Mouse (Mus musculus) limb, embryonic 13.5 days (tissue): ENCODE data around the gene Btbd35f23. TPM values are rescaled to one million over a fixed set of nuclear protein-coding genes. Genes with fewer than 3 reads are reported as not detected.
"Not testable (repeated sequence)": the region's sequence is repeated elsewhere in the genome, so short reads cannot be mapped to it uniquely, and the experiment has no call there.

Experiments used
- ATAC-seq: fragments of 200-750 bp; cut with Nextera tagmentation; 2 replicates; pipeline ENCODE4 v1.8.0; 2017; ENCODE audit warnings: low read depth, moderate number of reproducible peaks, moderate TSS enrichment; ENCODE audit not compliant: low FRiP score
- H3K27ac ChIP-seq: fragments of 300-500 bp; sonication (generic); 2 replicates; pipeline ENCODE4 v1.5.1; 2015; ENCODE audit warnings: inconsistent platforms, mild to moderate bottlenecking, moderate library complexity
- H3K27me3 ChIP-seq: fragments of 300-500 bp; sonication (generic); 2 replicates; pipeline ENCODE4 v1.6.1; 2015; ENCODE audit warnings: mild to moderate bottlenecking, inconsistent platforms
- H3K36me3 ChIP-seq: fragments of 300-500 bp; sonication (generic); 2 replicates; pipeline ENCODE4 v1.6.1; 2015; ENCODE audit warnings: inconsistent platforms, mild to moderate bottlenecking, moderate library complexity
- H3K4me1 ChIP-seq: fragments of 300-500 bp; sonication (generic); 2 replicates; pipeline ENCODE4 v1.6.1; 2015; ENCODE audit warnings: inconsistent platforms
- H3K4me2 ChIP-seq: fragments of 300-500 bp; sonication (generic); replicated peaks from 2 replicates; pipeline ENCODE4 v1.6.1; 2015; ENCODE audit warnings: inconsistent platforms, mild to moderate bottlenecking, moderate library complexity
- H3K4me3 ChIP-seq: fragments of 300-500 bp; sonication (generic); 2 replicates; pipeline ENCODE4 v1.5.1; 2015; ENCODE audit warnings: moderate library complexity, mild to moderate bottlenecking, inconsistent platforms
- H3K9ac ChIP-seq: fragments of 300-500 bp; sonication (generic); 2 replicates; pipeline ENCODE4 v1.6.1; 2015; ENCODE audit warnings: mild to moderate bottlenecking, inconsistent platforms
- H3K9me3 ChIP-seq: fragments of 300-500 bp; sonication (generic); 2 replicates; pipeline ENCODE4 v1.6.1; 2016; ENCODE audit warnings: inconsistent platforms
- WGBS: fragments of 180-500 bp; shearing (Covaris S2); methylation state at CpG from one replicate; pipeline ENCODE4 v1.1.7; 2015; 5-methylcytosine and 5-hydroxymethylcytosine counted together
- polyA plus RNA-seq: library from polyadenylated mRNA; unstranded; fragments of >200 nt; fragmentation: Nextera tagmentation; extraction: Ambion mirVana; gene quantifications from 2 replicates; pipeline ENCODE4 v1.2.1, GENCODE M21; 2015

Btbd35f23 gene
- polyA plus RNA-seq = not detected in 2 replicates

GRCm38 (mm10) chrX:3076575-3076974, at the start of gene Btbd35f23:
Btbd35f23 (plus strand) TSS chrX:3076875.
- ATAC-seq, H3K4me2 ChIP-seq, H3K9ac ChIP-seq, H3K27me3 ChIP-seq, H3K36me3 ChIP-seq, H3K4me1 ChIP-seq, H3K9me3 ChIP-seq, H3K4me3 ChIP-seq, H3K27ac ChIP-seq: not testable (repeated sequence)
- WGBS = 63% methylated on average over 2 of the region's 2 CpGs

Other genes starting within 250 kb of the Btbd35f23 start
- gene Btbd35f24, start 119.0 kb downstream of the Btbd35f23 start, polyA plus RNA-seq = not detected in 2 replicates